Mouse (Mus musculus): ENCODE measurements around the gene Clec4a1. TPM values are rescaled to one million over a fixed set of nuclear protein-coding genes. Genes with fewer than 3 reads are reported as not detected.

Clec4a1 gene
- 0.24 TPM for polyA plus RNA-seq (2017; shearing (Covaris generic))

DNA sequence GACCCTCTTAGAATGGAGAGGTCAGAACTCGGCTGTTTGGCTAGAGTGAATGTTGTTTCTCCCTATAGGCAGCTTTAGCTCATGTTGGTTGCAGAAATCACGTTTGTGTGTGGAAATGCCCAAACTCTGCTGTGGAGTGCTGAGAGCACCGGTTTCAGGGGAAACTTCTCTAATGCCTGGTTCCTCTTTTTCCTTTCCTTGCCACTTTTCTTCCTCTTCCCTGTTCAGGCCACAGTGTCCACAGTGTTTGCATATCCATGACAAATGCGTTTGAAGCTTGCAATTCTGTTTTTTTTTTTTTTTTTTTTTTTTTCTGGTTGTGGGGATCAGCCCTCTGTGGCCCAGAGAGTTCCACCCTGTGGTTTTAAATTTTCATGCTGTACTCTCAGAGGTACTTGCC lies at the start of gene Clec4a1:
TSS of gene Clec4a1 (plus strand) at position 398 of the 400 bp plus-strand sequence.

DNA sequence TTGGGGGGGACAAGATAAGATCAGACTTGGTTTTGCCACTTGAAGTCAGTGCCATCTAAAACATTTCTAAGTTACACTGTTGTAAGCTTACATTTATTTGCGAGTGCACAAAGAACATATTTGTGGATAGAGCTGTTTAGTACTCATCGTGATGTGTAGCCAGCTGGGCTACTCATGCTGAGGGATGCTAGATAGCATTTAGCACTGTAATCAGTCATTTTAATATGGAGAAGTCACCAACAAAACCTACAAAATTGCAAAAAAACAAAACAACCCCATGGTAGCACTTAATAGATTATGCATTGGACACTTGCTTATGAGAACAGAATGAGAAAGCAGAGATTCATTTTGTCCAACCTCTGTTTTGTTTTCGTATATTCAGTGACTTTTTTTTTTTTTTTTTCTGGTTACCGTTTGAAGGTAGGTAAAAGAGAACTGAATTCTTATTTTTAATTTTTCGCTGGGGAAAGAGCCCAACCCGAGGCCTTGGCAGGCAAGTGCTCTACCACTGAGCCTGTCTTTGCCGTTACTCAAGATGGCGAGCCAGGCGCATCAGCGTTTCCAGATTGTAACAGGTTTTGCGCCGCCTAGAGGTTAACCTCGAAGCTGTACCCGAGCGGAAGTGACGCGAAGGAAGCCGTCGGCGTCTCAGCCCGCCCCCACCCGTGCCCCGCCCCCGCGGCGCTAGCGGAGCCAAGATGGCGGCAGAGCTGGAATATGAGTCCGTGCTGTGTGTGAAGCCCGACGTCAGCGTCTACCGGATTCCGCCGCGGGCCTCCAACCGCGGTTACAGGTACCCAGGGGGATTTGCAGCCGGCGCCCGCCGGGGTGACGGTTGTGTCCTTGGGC lies 47.6 kb upstream of the Clec4a1 start, which contains the start of gene Necap1:
TSS of gene Necap1 (plus strand) at position 604 of the 849 bp plus-strand sequence.

DNA sequence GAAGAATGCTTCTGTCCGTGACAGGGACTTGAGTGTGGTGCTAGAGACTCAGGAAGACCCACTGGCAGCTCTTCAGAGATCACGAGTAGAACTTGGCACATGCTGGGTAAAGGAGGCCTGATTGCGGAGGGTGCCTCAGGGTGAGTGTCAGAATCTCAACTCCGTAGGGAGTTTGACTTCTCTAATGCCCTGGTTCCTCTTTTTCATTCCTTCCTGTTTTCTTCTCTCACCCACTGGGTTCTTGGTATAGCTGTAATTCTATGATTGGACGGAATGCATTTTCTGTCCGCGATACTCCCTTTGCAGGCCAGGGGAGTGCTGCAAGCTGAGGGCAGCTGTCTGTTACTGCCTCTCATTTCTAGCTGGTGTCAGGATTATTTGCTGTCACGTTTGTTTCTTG lies 30.8 kb downstream of the Clec4a1 start, which contains the start of gene Clec4a3:
TSS of gene Clec4a3 (plus strand) at position 115 of the 400 bp plus-strand sequence.

Other genes with a start within 250 kb of the Clec4a1 start
- not detected for gene Nanog, start 214.4 kb upstream of the Clec4a1 start, polyA plus RNA-seq (2017; shearing (Covaris generic))
- gene Slc2a3, start 120.2 kb upstream of the Clec4a1 start, polyA plus RNA-seq (2017; shearing (Covaris generic)), result 99.6 TPM
- gene Foxj2, start 101.9 kb upstream of the Clec4a1 start, polyA plus RNA-seq (2017; shearing (Covaris generic)), result 6.1 TPM
- gene C3ar1, start 65.7 kb upstream of the Clec4a1 start, polyA plus RNA-seq (2017; shearing (Covaris generic)), result 0.22 TPM
- gene Necap1, start 47.4 kb upstream of the Clec4a1 start, polyA plus RNA-seq (2017; shearing (Covaris generic)), result 41.2 TPM
- gene Clec4a3, start 30.7 kb downstream of the Clec4a1 start, polyA plus RNA-seq (2017; shearing (Covaris generic)), result 0.24 TPM
- not detected for gene Clec4a4, start 68.5 kb downstream of the Clec4a1 start, polyA plus RNA-seq (2017; shearing (Covaris generic))
- gene Clec4b1, start 128.1 kb downstream of the Clec4a1 start, polyA plus RNA-seq (2017; shearing (Covaris generic)), result not detected
- gene Clec4a2, start 184.6 kb downstream of the Clec4a1 start, polyA plus RNA-seq (2017; shearing (Covaris generic)), result 0.91 TPM

Data from CD4-positive, CD25-positive, alpha-beta regulatory T cell, adult 9 weeks (primary cell).